Mouse (Mus musculus): ENCODE results near the gene Flvcr1.

- TF ChIP-seq POLR2A (IDR thresholded peaks at IDR 0.05; ENCODE audit: extremely low read depth, insufficient read depth, low read length) (no peak), CTCF (IDR thresholded peaks at IDR 0.05; ENCODE audit: low read depth, low read length) (no peak)
Measured at GRCm38 (mm10) chr1:190995548-190995947, 30.4 kb downstream of the Flvcr1 start.

All from liver, adult 2 months (tissue).